Mouse (Mus musculus) cerebellum, adult 11-12 months (tissue): ENCODE data around the gene Rasgrp1.

Experiments
- DNase-seq: peaks from one replicate; pipeline ENCODE4 v3.0.0; 2022

Gene Rasgrp1

GRCm38 (mm10) chr2:117342547-117343239 is at the start of gene Rasgrp1:
TSS of gene Rasgrp1 (minus strand) at chr2:117343001.
- DNase-seq: no peak

- no peak for DNase-seq
Observed at GRCm38 (mm10) chr2:117389925-117390892, 47.4 kb upstream of the Rasgrp1 start.

DNA sequence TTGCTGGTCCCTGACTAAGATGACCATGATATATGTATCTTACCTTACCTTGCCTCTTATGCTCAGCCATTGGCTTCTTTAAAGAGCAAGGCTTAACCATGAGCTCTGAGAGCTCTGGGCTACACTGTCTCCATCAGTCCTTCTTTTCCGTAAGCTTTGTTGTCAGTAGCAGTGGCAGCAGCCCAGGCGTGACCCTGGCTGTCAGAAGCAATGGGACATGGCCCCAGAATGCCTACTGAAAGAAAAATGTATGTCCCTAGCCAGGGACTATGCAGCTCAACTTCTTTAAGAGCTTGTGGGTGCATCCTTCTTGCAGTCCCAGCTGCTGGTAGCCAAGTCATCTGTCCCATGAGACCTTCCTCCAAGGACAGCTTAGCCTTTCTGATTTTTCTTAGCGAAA is 46.7 kb upstream of the Rasgrp1 start:
- DNase-seq: no peak

GRCm38 (mm10) chr2:117388121-117388520 is 45.3 kb upstream of the Rasgrp1 start:
- DNase-seq: no peak

GRCm38 (mm10) chr2:117386981-117387705 is 44.3 kb upstream of the Rasgrp1 start:
- DNase-seq: no peak

- DNase-seq: no peak
Observed at GRCm38 (mm10) chr2:117386036-117386590, 43.3 kb upstream of the Rasgrp1 start.

- peak; percentile 6 for DNase-seq
Observed at GRCm38 (mm10) chr2:117381314-117381713, 38.5 kb upstream of the Rasgrp1 start.

DNA sequence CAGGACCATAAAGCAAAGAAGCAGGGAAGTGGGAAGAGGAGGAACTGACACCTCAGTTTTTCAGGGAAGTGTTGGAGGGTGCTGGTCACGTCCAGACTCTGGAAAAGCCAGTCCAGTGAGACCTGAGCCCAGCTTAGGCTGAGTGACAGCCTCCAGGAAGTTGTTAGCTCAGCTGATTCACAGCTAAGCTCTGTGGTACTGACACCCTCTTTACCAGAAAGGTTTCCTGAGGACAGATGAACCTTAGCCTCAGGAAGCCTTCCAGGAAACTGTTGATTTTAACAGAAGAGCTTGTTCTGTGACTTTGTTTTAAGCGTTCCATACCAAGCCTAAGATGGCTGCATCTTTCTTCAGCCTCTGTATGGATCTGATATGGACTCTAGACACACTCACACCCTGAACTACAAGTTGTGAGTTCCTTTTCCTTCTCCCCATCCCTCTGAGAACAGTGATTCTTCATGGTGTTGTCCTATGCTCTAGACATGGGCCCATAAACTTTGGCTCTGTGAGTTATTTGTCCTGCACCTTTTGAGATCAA is 31.6 kb upstream of the Rasgrp1 start:
- no peak for DNase-seq

- no peak for DNase-seq
Observed at GRCm38 (mm10) chr2:117371706-117372105, 28.9 kb upstream of the Rasgrp1 start.

GRCm38 (mm10) chr2:117366478-117366877 is 23.7 kb upstream of the Rasgrp1 start:
- DNase-seq: no peak

- no peak for DNase-seq
Observed at GRCm38 (mm10) chr2:117364056-117364455, 21.3 kb upstream of the Rasgrp1 start.

- DNase-seq: no peak
Observed at GRCm38 (mm10) chr2:117357939-117358338, 15.1 kb upstream of the Rasgrp1 start.

- no peak for DNase-seq
Observed at GRCm38 (mm10) chr2:117352305-117353123, 9.7 kb upstream of the Rasgrp1 start.

- DNase-seq: no peak
Observed at GRCm38 (mm10) chr2:117350138-117350537, 7.3 kb upstream of the Rasgrp1 start.

- no peak for DNase-seq
Observed at GRCm38 (mm10) chr2:117343240-117343624, 431 bp upstream of the Rasgrp1 start.

DNA sequence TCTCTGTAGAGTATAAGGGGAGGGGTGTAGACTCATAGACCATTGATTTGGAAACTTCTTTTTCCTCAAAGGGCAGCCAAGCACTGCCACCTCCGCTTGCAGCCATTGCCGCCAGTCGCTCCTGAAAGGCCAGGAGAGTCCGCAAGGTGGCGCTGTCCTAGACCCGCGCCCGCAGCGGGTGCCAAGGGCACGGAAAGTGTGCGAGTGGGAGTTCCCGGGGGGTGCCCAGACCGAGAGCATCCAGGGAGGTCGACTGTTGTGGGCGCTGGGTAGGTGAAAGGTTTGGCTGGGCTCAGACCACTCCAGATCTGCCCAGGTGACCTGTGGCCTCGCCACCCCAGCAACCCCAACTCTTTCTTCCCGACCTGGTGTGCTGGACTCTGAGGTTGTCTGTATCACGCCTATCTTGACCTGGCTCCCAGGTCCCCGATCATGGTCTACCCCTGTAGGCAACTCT is 683 bp downstream of the Rasgrp1 start:
- no peak for DNase-seq

- DNase-seq: no peak
Observed at GRCm38 (mm10) chr2:117338501-117338900, 4.3 kb downstream of the Rasgrp1 start.

DNA sequence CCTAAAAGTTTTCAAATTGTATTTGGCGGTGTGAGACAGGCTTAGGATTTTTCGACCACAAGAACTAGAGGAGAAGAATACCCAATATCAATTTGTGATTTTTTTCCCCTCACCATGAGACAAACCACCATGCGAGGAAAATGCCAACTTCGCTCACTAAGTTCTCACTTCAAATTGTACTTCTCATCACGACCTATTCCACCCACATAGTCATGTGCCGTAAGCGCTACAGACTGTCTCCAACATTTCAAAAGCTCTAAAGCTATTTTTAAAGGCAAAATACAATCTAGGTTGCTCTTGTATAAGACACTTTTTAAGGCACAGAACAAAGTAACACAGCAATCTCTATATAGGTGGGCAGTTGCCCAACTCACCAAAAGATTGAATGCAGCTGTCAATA is 4.9 kb downstream of the Rasgrp1 start:
- DNase-seq: no peak

DNA sequence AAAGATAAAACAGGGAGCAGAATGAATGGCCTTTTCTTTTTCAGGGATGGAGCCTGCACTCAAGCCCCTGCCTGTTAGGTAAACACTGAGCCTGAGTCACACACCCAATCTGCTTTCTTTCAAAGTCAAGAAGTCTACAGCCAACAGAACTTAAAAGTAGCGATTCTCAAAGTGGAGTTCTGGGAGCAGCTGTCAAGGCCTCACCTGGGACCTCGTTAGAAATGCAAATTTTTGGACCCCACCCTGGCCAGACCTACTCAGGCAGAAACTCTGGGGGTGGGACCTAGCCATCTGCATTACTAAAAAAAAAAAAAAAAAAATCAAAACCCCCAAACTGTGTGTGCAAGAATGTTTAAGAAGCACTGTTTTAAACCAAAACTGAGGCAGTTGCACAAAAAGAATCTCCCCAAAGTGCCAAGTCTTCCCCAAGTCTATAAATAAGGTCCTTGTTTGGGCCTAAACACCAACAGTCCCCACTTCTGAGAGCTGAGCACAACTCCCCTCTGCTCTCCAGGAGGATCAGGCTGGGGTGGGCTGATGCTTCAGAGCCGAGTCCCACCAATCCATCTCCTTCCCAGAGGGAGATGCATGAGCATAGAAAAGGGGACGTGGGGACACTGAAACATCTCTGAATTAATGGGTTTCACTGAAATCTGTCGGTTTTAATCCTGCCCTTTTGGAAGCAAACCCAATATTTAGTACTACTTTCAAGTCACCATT is 5.7 kb downstream of the Rasgrp1 start:
- no peak for DNase-seq

DNA sequence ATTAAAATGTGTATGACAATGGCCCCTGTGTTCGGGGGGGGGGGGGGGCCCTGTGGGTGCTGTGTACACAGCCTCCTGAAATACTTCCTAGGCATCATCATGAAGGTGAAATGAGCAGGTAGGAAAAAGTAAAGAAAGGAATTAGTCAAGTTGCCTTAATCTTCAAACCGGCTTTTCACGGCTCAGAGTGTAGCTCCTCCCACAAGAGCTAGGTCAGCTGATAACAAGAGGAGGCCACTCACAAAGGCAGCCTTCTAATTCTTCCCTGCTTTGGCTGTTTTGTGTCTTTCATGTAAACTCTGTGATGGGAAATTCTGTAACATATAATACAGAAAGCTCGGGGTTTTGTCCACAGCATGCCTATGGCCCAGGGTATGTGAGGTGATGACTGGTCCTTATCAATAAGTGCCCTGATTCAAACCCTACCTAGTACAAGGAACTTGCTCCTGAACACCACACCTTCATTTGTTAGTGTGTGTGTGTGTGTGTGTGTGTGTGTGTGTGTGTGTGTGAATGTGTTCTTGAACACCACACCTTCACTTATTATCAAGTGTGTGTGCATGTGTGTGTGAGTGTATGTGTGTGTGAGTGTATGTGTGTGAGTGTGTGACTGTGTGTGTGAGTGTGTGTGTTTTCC is 7.1 kb downstream of the Rasgrp1 start:
- no peak for DNase-seq
